Mouse (Mus musculus): ENCODE measurements at regions not wholly inside any gene's neighbourhood (a gene's known extent, or its start where the extent isn't known, plus 50 kb on each side); places are given as distances from the start of the nearest gene placed in this dataset.

- no peak for DNase-seq (ENCODE audit: low read depth, low spot score)
These were observed 115.9 kb downstream of the Evx1 start for GRCm38 (mm10) chr6:52429204-52429552.

- no peak for DNase-seq (ENCODE audit: low read depth, low spot score)
These were observed 119.9 kb downstream of the Evx1 start for GRCm38 (mm10) chr6:52433234-52433633.

GRCm38 (mm10) chr6:52434771-52435170, 121.5 kb downstream of the Evx1 start:
- DNase-seq (ENCODE audit: low read depth, low spot score) = no peak

GRCm38 (mm10) chr6:52435358-52435757, 122.1 kb downstream of the Evx1 start:
- peak; percentile 61 for DNase-seq (ENCODE audit: low read depth, low spot score)

GRCm38 (mm10) chr6:52438366-52438765, 125.1 kb downstream of the Evx1 start:
- no peak for DNase-seq (ENCODE audit: low read depth, low spot score)

GRCm38 (mm10) chr6:52439204-52439603, 125.9 kb downstream of the Evx1 start:
- no peak for DNase-seq (ENCODE audit: low read depth, low spot score)

GRCm38 (mm10) chr6:52440160-52440559, 126.9 kb downstream of the Evx1 start:
- peak; percentile 70 for DNase-seq (ENCODE audit: low read depth, low spot score)

GRCm38 (mm10) chr6:52443112-52443984, 130.1 kb downstream of the Evx1 start:
- DNase-seq (ENCODE audit: low read depth, low spot score) = peak; percentile 40

GRCm38 (mm10) chr6:52458828-52459227, 145.5 kb downstream of the Evx1 start:
- DNase-seq (ENCODE audit: low read depth, low spot score) = no peak

GRCm38 (mm10) chr6:52461186-52461585, 147.9 kb downstream of the Evx1 start:
- no peak for DNase-seq (ENCODE audit: low read depth, low spot score)

- no peak for DNase-seq (ENCODE audit: low read depth, low spot score)
These were observed 150.1 kb downstream of the Evx1 start for GRCm38 (mm10) chr6:52463369-52463768.

- no peak for DNase-seq (ENCODE audit: low read depth, low spot score)
These were observed 151.3 kb downstream of the Evx1 start for GRCm38 (mm10) chr6:52464571-52464970.

- no peak for DNase-seq (ENCODE audit: low read depth, low spot score)
These were observed 152.7 kb downstream of the Evx1 start for GRCm38 (mm10) chr6:52465834-52466525.

GRCm38 (mm10) chr6:52470831-52471230, 157.5 kb downstream of the Evx1 start:
- DNase-seq (ENCODE audit: low read depth, low spot score) = no peak

GRCm38 (mm10) chr6:52471384-52471957, 158.2 kb downstream of the Evx1 start:
- DNase-seq (ENCODE audit: low read depth, low spot score) = no peak

- DNase-seq (ENCODE audit: low read depth, low spot score) = peak; percentile 75
These were observed 158.7 kb downstream of the Evx1 start for GRCm38 (mm10) chr6:52472008-52472407.

- peak; percentile 16 for DNase-seq (ENCODE audit: low read depth, low spot score)
These were observed 159.8 kb downstream of the Evx1 start for GRCm38 (mm10) chr6:52473042-52473589.

- no peak for DNase-seq (ENCODE audit: low read depth, low spot score)
These were observed 160.6 kb downstream of the Evx1 start for GRCm38 (mm10) chr6:52473924-52474323.

- DNase-seq (ENCODE audit: low read depth, low spot score) = no peak
These were observed 162.4 kb downstream of the Evx1 start for GRCm38 (mm10) chr6:52475676-52476075.

GRCm38 (mm10) chr6:52476907-52477306, 163.3 kb downstream of the Hibadh start:
- DNase-seq (ENCODE audit: low read depth, low spot score) = no peak

GRCm38 (mm10) chr6:52477380-52477779, 162.8 kb downstream of the Hibadh start:
- no peak for DNase-seq (ENCODE audit: low read depth, low spot score)

GRCm38 (mm10) chr6:52478624-52479023, 161.6 kb downstream of the Hibadh start:
- no peak for DNase-seq (ENCODE audit: low read depth, low spot score)

Data from ES-CJ7 (cell line).